Mouse (Mus musculus): ENCODE data around the gene D5Ertd579e. TPM values are rescaled to one million over a fixed set of nuclear protein-coding genes. Genes with fewer than 3 reads are reported as not detected.
A peak's percentile ranks its signal among the peaks of the same experiment; 100 is the strongest.

Gene D5Ertd579e
- 25.9 and 32.6 TPM in 2 replicates for polyA plus RNA-seq (2015; fragmentation: Nextera tagmentation; extraction: Ambion mirVana)

- H3K27me3 ChIP-seq (replicated peaks; ENCODE audit: control insufficient read depth, insufficient read depth, low read length) = no peaks in the 10 kb centered on the region
- H3K9ac ChIP-seq (ENCODE audit: low read depth, low read length) = peak within 1 kb of the TSS; percentile 85
- WGBS = under 1% methylated on average over 66 of the region's 104 CpGs
- no peaks in the 10 kb centered on the region; the same call in 1 of the 2 replicates for H3K36me3 ChIP-seq (ENCODE audit: control insufficient read depth, insufficient read depth, low read length)
- peak within 1 kb of the TSS; percentile 93 for H3K27ac ChIP-seq (ENCODE audit: low read depth, low read length)
- peak within 1 kb of the TSS; percentile 77 for H3K4me2 ChIP-seq (ENCODE audit: low read length)
- peaks cover 16% of the 10 kb centered on the region for H3K4me1 ChIP-seq (ENCODE audit: control insufficient read depth, insufficient read depth, low read depth, low read length)
- no peaks in the 10 kb centered on the region for H3K9me3 ChIP-seq (ENCODE audit: control insufficient read depth, low read length)
- H3K4me3 ChIP-seq (ENCODE audit: low read length) = peak within 1 kb of the TSS; percentile 81
- peak; percentile 96 for ATAC-seq
Measured at GRCm38 (mm10) chr5:36695461-36696231, at the start of gene D5Ertd579e. TSS of gene D5Ertd579e (minus strand) at chr5:36696024.

- 40% methylated on average over 15 of the region's 16 CpGs for WGBS
- no peak overlapping the region for H3K4me3 ChIP-seq (ENCODE audit: low read length)
- H3K9me3 ChIP-seq (ENCODE audit: control insufficient read depth, low read length) = no peaks in the 10 kb centered on the region
- no peak for ATAC-seq
- no peak overlapping the region for H3K9ac ChIP-seq (ENCODE audit: low read depth, low read length)
- H3K27me3 ChIP-seq (replicated peaks; ENCODE audit: control insufficient read depth, insufficient read depth, low read length) = no peaks in the 10 kb centered on the region
- no peak overlapping the region for H3K27ac ChIP-seq (ENCODE audit: low read depth, low read length)
- no peaks in the 10 kb centered on the region for H3K36me3 ChIP-seq (ENCODE audit: control insufficient read depth, insufficient read depth, low read length)
- no peak overlapping the region for H3K4me2 ChIP-seq (ENCODE audit: low read length)
- peaks cover 12% of the 10 kb centered on the region for H3K4me1 ChIP-seq (ENCODE audit: control insufficient read depth, insufficient read depth, low read depth, low read length)
Measured at GRCm38 (mm10) chr5:36742126-36742848, 46.5 kb upstream of the D5Ertd579e start.

GRCm38 (mm10) chr5:36739829-36740228, 44.0 kb upstream of the D5Ertd579e start:
- Histone ChIP-seq H3K9ac (ENCODE audit: low read depth, low read length) (no peak overlapping the region), H3K4me3 (ENCODE audit: low read length) (no peak overlapping the region), H3K27ac (ENCODE audit: low read depth, low read length) (no peak overlapping the region), H3K36me3 (ENCODE audit: control insufficient read depth, insufficient read depth, low read length) (no peaks in the 10 kb centered on the region), H3K4me1 (ENCODE audit: control insufficient read depth, insufficient read depth, low read depth, low read length) (no peaks in the 10 kb centered on the region), H3K27me3 (replicated peaks; ENCODE audit: control insufficient read depth, insufficient read depth, low read length) (no peaks in the 10 kb centered on the region), H3K4me2 (ENCODE audit: low read length) (no peak overlapping the region), H3K9me3 (ENCODE audit: control insufficient read depth, low read length) (no peaks in the 10 kb centered on the region)
- no peak for ATAC-seq
- WGBS = 77% methylated on average over 4 of the region's 4 CpGs

GRCm38 (mm10) chr5:36738799-36739615, 43.2 kb upstream of the D5Ertd579e start:
- Histone ChIP-seq H3K4me3 (ENCODE audit: low read length) (no peak overlapping the region), H3K27ac (ENCODE audit: low read depth, low read length) (peak overlapping the region; percentile 49; the same call in 1 of the 2 replicates), H3K9ac (ENCODE audit: low read depth, low read length) (peak overlapping the region; percentile 15; the same call in 1 of the 2 replicates), H3K9me3 (ENCODE audit: control insufficient read depth, low read length) (no peaks in the 10 kb centered on the region), H3K36me3 (ENCODE audit: control insufficient read depth, insufficient read depth, low read length) (no peaks in the 10 kb centered on the region), H3K4me2 (ENCODE audit: low read length) (no peak overlapping the region), H3K4me1 (ENCODE audit: control insufficient read depth, insufficient read depth, low read depth, low read length) (no peaks in the 10 kb centered on the region), H3K27me3 (replicated peaks; ENCODE audit: control insufficient read depth, insufficient read depth, low read length) (no peaks in the 10 kb centered on the region)
- peak; percentile 96 for ATAC-seq
- WGBS = 57% methylated on average over 16 of the region's 16 CpGs

GRCm38 (mm10) chr5:36737765-36738164, 41.9 kb upstream of the D5Ertd579e start:
- Histone ChIP-seq H3K4me2 (ENCODE audit: low read length) (no peak overlapping the region), H3K27ac (ENCODE audit: low read depth, low read length) (no peak overlapping the region), H3K9me3 (ENCODE audit: control insufficient read depth, low read length) (no peaks in the 10 kb centered on the region), H3K27me3 (replicated peaks; ENCODE audit: control insufficient read depth, insufficient read depth, low read length) (no peaks in the 10 kb centered on the region), H3K9ac (ENCODE audit: low read depth, low read length) (no peak overlapping the region), H3K4me1 (ENCODE audit: control insufficient read depth, insufficient read depth, low read depth, low read length) (no peaks in the 10 kb centered on the region), H3K36me3 (ENCODE audit: control insufficient read depth, insufficient read depth, low read length) (no peaks in the 10 kb centered on the region), H3K4me3 (ENCODE audit: low read length) (no peak overlapping the region)
- WGBS = 60% methylated on average over 4 of the region's 4 CpGs
- no peak for ATAC-seq

GRCm38 (mm10) chr5:36736009-36736408, 40.2 kb upstream of the D5Ertd579e start:
- Histone ChIP-seq H3K9me3 (ENCODE audit: control insufficient read depth, low read length) (no peaks in the 10 kb centered on the region), H3K27ac (ENCODE audit: low read depth, low read length) (no peak overlapping the region), H3K27me3 (replicated peaks; ENCODE audit: control insufficient read depth, insufficient read depth, low read length) (no peaks in the 10 kb centered on the region), H3K36me3 (ENCODE audit: control insufficient read depth, insufficient read depth, low read length) (no peaks in the 10 kb centered on the region), H3K4me1 (ENCODE audit: control insufficient read depth, insufficient read depth, low read depth, low read length) (no peaks in the 10 kb centered on the region), H3K9ac (ENCODE audit: low read depth, low read length) (no peak overlapping the region), H3K4me3 (ENCODE audit: low read length) (no peak overlapping the region), H3K4me2 (ENCODE audit: low read length) (no peak overlapping the region)
- WGBS = 78% methylated on average over 8 of the region's 8 CpGs
- no peak for ATAC-seq

- no peaks in the 10 kb centered on the region for H3K9me3 ChIP-seq (ENCODE audit: control insufficient read depth, low read length)
- no peaks in the 10 kb centered on the region for H3K4me1 ChIP-seq (ENCODE audit: control insufficient read depth, insufficient read depth, low read depth, low read length)
- no peak for ATAC-seq
- WGBS = 81% methylated on average over 6 of the region's 6 CpGs
- H3K27me3 ChIP-seq (replicated peaks; ENCODE audit: control insufficient read depth, insufficient read depth, low read length) = no peaks in the 10 kb centered on the region
- no peak overlapping the region for H3K4me3 ChIP-seq (ENCODE audit: low read length)
- no peak overlapping the region for H3K4me2 ChIP-seq (ENCODE audit: low read length)
- H3K9ac ChIP-seq (ENCODE audit: low read depth, low read length) = no peak overlapping the region
- H3K27ac ChIP-seq (ENCODE audit: low read depth, low read length) = no peak overlapping the region
- no peaks in the 10 kb centered on the region for H3K36me3 ChIP-seq (ENCODE audit: control insufficient read depth, insufficient read depth, low read length)
Measured at GRCm38 (mm10) chr5:36735106-36735505, 39.3 kb upstream of the D5Ertd579e start.

GRCm38 (mm10) chr5:36733405-36733804, 37.6 kb upstream of the D5Ertd579e start:
- Histone ChIP-seq H3K4me1 (ENCODE audit: control insufficient read depth, insufficient read depth, low read depth, low read length) (no peaks in the 10 kb centered on the region), H3K9me3 (ENCODE audit: control insufficient read depth, low read length) (no peaks in the 10 kb centered on the region), H3K9ac (ENCODE audit: low read depth, low read length) (no peak overlapping the region), H3K4me3 (ENCODE audit: low read length) (no peak overlapping the region), H3K36me3 (ENCODE audit: control insufficient read depth, insufficient read depth, low read length) (no peaks in the 10 kb centered on the region), H3K27ac (ENCODE audit: low read depth, low read length) (no peak overlapping the region), H3K27me3 (replicated peaks; ENCODE audit: control insufficient read depth, insufficient read depth, low read length) (no peaks in the 10 kb centered on the region), H3K4me2 (ENCODE audit: low read length) (no peak overlapping the region)
- WGBS = 74% methylated on average over 3 of the region's 3 CpGs
- no peak for ATAC-seq

Data from hindbrain, embryonic 16.5 days (tissue).